Mouse (Mus musculus): ENCODE measurements around the gene Sowaha. TPM values are rescaled to one million over a fixed set of nuclear protein-coding genes. Genes with fewer than 3 reads are reported as not detected.

Gene Sowaha
- total RNA-seq, 1 experiment = 0.13 TPM

DNA sequence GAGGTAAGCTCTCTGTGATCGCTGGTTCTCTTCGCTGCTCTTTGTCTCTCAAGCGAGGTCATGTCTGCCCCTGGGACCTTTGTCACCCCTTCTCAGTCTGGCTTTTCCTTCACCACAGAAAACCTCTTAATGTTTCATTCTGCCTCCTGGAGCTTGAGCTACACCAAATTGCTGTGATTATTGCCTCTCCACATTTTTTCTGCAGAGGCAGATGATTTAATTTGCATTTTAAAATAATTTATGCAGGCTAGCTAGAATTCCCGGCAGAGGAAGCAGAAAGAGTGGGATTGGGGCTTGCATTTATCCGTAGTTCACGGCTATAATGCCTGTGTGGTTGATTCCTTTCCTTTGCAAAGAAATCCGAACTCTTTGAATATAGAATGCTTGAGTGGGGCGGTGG is 4.5 kb downstream of the Sowaha start:
- H3K9ac ChIP-seq (ENCODE audit: insufficient read depth, low read depth, low read length, poor library complexity, severe bottlenecking) = no peak overlapping the region
- no peak for TF ChIP-seq MAFK (IDR thresholded peaks at IDR 0.05; ENCODE audit: insufficient read depth, low read depth, low read length)
- TF ChIP-seq ZNF384 (IDR thresholded peaks at IDR 0.05; ENCODE audit: low read depth, low read length) = no peak
- TF ChIP-seq CHD2 (IDR thresholded peaks at IDR 0.05; ENCODE audit: low read depth, low read length) = no peak
- TF ChIP-seq HCFC1 (IDR thresholded peaks at IDR 0.05; ENCODE audit: borderline replicate concordance, insufficient read depth, low read length) = no peak
- no peak for TF ChIP-seq ZC3H11A (IDR thresholded peaks at IDR 0.05; ENCODE audit: borderline replicate concordance, low read depth, low read length)
- no peak overlapping the region for H3K4me3 ChIP-seq (ENCODE audit: insufficient read depth in 1 of 2, low read depth in 1 of 2, low read length in 2 of 2, poor library complexity in 1 of 2, severe bottlenecking in 1 of 2)
- H3K27ac ChIP-seq (ENCODE audit: insufficient read depth, low read depth, low read length, poor library complexity, severe bottlenecking) = no peak overlapping the region
- H3K4me1 ChIP-seq (ENCODE audit: control insufficient read depth in 2 of 2, insufficient read depth in 2 of 2, low read length in 2 of 2, poor library complexity in 1 of 2) = peaks cover 0 to 2% of the 10 kb centered on the region in 2 experiments; a peak in 1 of 4 replicates
- in situ Hi-C loops (cut with MboI; ENCODE audit: low sequenced_read_pairs in 2 of 2, unreplicated experiment in 2 of 2) = no loop called here
- H3K9me3 ChIP-seq (ENCODE audit: control insufficient read depth, insufficient read depth, low read depth, low read length) = no peaks in the 10 kb centered on the region
- DNase-seq (ENCODE audit: low read depth, low spot score) = no peak
- H3K36me3 ChIP-seq (ENCODE audit: control insufficient read depth, insufficient read depth, low read length, poor library complexity, severe bottlenecking) = no peaks in the 10 kb centered on the region

DNA sequence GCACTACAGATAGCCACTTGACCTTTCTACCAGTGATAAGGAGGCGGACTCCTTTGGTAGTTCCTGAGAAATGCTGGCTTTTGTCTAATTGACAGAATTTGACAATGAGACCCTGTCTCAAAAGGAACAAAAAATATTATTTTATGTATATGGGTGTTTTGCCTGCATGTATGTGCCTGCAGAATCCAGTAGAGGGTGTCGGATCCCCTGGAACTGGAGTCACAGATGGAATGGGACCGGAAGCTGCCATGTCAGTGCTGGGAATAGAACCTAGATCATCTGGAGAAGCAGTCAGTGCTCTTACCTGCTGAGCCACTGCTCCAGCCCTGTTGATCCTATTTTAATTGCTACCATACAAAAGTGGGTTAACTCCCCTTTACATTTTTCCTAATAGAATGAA is 7.4 kb downstream of the Sowaha start:
- Histone ChIP-seq H3K9ac (ENCODE audit: insufficient read depth, low read depth, low read length, poor library complexity, severe bottlenecking) (no peak overlapping the region), H3K9me3 (ENCODE audit: control insufficient read depth, insufficient read depth, low read depth, low read length) (no peaks in the 10 kb centered on the region), H3K4me1 (ENCODE audit: control insufficient read depth in 2 of 2, insufficient read depth in 2 of 2, low read length in 2 of 2, poor library complexity in 1 of 2) (no peaks in the 10 kb centered on the region), H3K36me3 (ENCODE audit: control insufficient read depth, insufficient read depth, low read length, poor library complexity, severe bottlenecking) (no peaks in the 10 kb centered on the region), H3K4me3 (ENCODE audit: insufficient read depth in 1 of 2, low read depth in 1 of 2, low read length in 2 of 2, poor library complexity in 1 of 2, severe bottlenecking in 1 of 2) (no peak overlapping the region), H3K27ac (ENCODE audit: insufficient read depth, low read depth, low read length, poor library complexity, severe bottlenecking) (no peak overlapping the region)
- no peak for DNase-seq (ENCODE audit: low read depth, low spot score)
- in situ Hi-C loops (cut with MboI; ENCODE audit: low sequenced_read_pairs in 2 of 2, unreplicated experiment in 2 of 2) = no loop called here
- no peak for TF ChIP-seq ZC3H11A (IDR thresholded peaks at IDR 0.05; ENCODE audit: borderline replicate concordance, low read depth, low read length)

DNA sequence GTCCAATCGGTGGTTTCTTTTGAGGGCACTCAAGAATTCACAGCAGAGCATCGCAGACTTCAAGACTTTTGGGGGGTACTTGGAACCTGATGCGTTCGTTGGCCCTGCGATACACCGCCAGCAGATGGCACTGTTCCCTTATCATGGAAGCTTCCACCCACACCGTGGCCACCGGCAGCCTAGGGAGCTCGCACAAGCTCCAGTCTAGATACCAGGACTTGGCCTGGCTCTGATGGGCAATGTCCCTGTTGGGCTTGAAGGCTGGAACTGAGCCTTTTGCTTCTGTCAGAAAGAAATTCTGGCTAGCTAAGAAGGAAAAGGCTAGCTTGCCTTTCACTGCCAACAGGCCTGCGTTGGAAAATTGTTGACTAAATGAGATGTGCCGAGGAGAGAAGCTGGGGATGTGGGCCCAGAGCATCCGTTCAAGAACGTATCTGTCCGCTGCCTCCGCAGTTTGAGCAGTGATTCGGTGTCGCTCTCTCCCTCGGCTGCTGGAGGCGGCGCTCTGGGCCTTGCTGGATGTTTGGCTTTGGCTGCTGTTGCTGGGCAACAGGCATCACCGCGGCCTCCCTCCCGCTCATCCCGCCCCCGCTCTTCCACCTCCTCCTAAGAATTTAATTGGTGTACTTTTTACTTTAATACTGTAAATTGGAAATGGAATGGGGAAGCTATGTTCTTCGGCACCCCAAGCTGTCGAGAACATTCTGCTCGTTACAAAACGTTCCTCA is 9.9 kb downstream of the Sowaha start, which contains the start of gene Gm9837:
TSS of gene Gm9837 (minus strand) at position 512 of the 728 bp plus-strand sequence.
- TF ChIP-seq ZNF384 (IDR thresholded peaks at IDR 0.05; ENCODE audit: low read depth, low read length) (no peak), HCFC1 (IDR thresholded peaks at IDR 0.05; ENCODE audit: borderline replicate concordance, insufficient read depth, low read length) (no peak), ZC3H11A (IDR thresholded peaks at IDR 0.05; ENCODE audit: borderline replicate concordance, low read depth, low read length) (0 out of 2 replicates have a peak, but pooled peaks have one; percentile 12)
- DNase-seq (ENCODE audit: low read depth, low spot score) = peak; percentile 81
- Histone ChIP-seq H3K4me1 (ENCODE audit: control insufficient read depth in 2 of 2, insufficient read depth in 2 of 2, low read length in 2 of 2, poor library complexity in 1 of 2) (peaks cover 3 to 5% of the 10 kb centered on the region in 2 experiments; a peak in 3 of 4 replicates), H3K36me3 (ENCODE audit: control insufficient read depth, insufficient read depth, low read length, poor library complexity, severe bottlenecking) (no peaks in the 10 kb centered on the region), H3K9me3 (ENCODE audit: control insufficient read depth, insufficient read depth, low read depth, low read length) (no peaks in the 10 kb centered on the region), H3K27ac (ENCODE audit: insufficient read depth, low read depth, low read length, poor library complexity, severe bottlenecking) (no peak within 1 kb of the TSS), H3K4me3 (ENCODE audit: insufficient read depth in 1 of 2, low read depth in 1 of 2, low read length in 2 of 2, poor library complexity in 1 of 2, severe bottlenecking in 1 of 2) (no peak within 1 kb of the TSS), H3K9ac (ENCODE audit: insufficient read depth, low read depth, low read length, poor library complexity, severe bottlenecking) (no peak within 1 kb of the TSS)
- in situ Hi-C loops (cut with MboI; ENCODE audit: low sequenced_read_pairs in 2 of 2, unreplicated experiment in 2 of 2) = no loop called here

DNA sequence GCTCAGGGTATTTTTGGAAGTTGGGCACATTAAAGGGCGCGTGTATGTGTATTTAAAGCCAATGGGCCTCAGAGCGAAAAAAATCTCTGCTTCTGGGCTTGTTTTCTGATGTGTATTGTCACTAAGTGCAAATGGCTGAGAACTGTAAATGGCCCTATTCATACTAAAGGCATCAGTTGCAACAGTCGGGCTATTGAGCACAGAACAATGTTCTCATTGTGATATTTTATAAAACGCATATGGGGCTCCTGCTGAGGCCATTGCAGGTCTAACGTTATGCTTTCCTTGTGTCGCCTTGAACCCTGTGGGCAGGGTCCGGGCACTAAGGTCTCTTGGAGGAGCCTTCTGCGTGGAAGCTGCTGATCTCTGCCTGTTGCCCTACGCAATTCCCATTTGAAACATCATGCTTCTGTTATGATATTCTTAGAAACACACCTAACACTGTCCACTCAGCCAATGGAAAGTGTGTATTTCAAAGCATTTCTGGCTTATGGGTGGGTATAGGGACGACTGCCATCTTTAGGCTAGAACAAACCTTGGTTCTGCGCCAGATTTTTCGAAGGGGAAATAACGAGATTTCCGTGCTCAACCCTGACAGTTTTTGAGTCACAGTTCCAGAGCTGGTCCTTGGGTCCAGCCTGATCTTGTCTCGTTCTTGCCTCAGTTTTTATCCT is 10.6 kb downstream of the Sowaha start:
- no peak overlapping the region for H3K4me3 ChIP-seq (ENCODE audit: insufficient read depth in 1 of 2, low read depth in 1 of 2, low read length in 2 of 2, poor library complexity in 1 of 2, severe bottlenecking in 1 of 2)
- no peak overlapping the region for H3K27ac ChIP-seq (ENCODE audit: insufficient read depth, low read depth, low read length, poor library complexity, severe bottlenecking)
- H3K9ac ChIP-seq (ENCODE audit: insufficient read depth, low read depth, low read length, poor library complexity, severe bottlenecking) = no peak overlapping the region
- no peak for DNase-seq (ENCODE audit: low read depth, low spot score)
- in situ Hi-C loops (cut with MboI; ENCODE audit: low sequenced_read_pairs in 2 of 2, unreplicated experiment in 2 of 2) = no loop called here
- H3K36me3 ChIP-seq (ENCODE audit: control insufficient read depth, insufficient read depth, low read length, poor library complexity, severe bottlenecking) = no peaks in the 10 kb centered on the region
- H3K4me1 ChIP-seq (ENCODE audit: control insufficient read depth in 2 of 2, insufficient read depth in 2 of 2, low read length in 2 of 2, poor library complexity in 1 of 2) = peaks cover 3 to 5% of the 10 kb centered on the region in 2 experiments; a peak in 3 of 4 replicates
- TF ChIP-seq HCFC1 (IDR thresholded peaks at IDR 0.05; ENCODE audit: borderline replicate concordance, insufficient read depth, low read length) (no peak), CHD2 (IDR thresholded peaks at IDR 0.05; ENCODE audit: low read depth, low read length) (no peak), ZC3H11A (IDR thresholded peaks at IDR 0.05; ENCODE audit: borderline replicate concordance, low read depth, low read length) (no peak), MAFK (IDR thresholded peaks at IDR 0.05; ENCODE audit: insufficient read depth, low read depth, low read length) (no peak), ZNF384 (IDR thresholded peaks at IDR 0.05; ENCODE audit: low read depth, low read length) (no peak)
- no peaks in the 10 kb centered on the region for H3K9me3 ChIP-seq (ENCODE audit: control insufficient read depth, insufficient read depth, low read depth, low read length)

Data from ES-E14 (cell line).